Mouse (Mus musculus) lung, embryonic 14.5 days (tissue): ENCODE results near the gene Tomm5. TPM values are rescaled to one million over a fixed set of nuclear protein-coding genes. Genes with fewer than 3 reads are reported as not detected.
A peak's percentile ranks its signal among the peaks of the same experiment; 100 is the strongest.

ENCODE experiments used
- ATAC-seq: fragments of 200-750 bp; cut with Nextera tagmentation; 2 replicates; pipeline ENCODE4 v1.8.0; 2017; ENCODE audit warnings: mild to moderate bottlenecking, moderate TSS enrichment, moderate library complexity; ENCODE audit not compliant: insufficient read depth
- DNase-seq: peaks from one replicate; pipeline ENCODE4 v3.0.0-alpha.2; 2015
- H3K27ac ChIP-seq: fragments of 300-500 bp; sonication (generic); 2 replicates; pipeline ENCODE4 v1.5.1; 2014; ENCODE audit warnings: low read depth, mild to moderate bottlenecking, moderate library complexity
- H3K27me3 ChIP-seq: fragments of 300-500 bp; sonication (generic); 2 replicates; pipeline ENCODE4 v1.6.1; 2014; ENCODE audit warnings: low read length, control low read depth; ENCODE audit not compliant: insufficient read depth
- H3K36me3 ChIP-seq: fragments of 300-500 bp; sonication (generic); 2 replicates; pipeline ENCODE4 v1.6.1; 2014; ENCODE audit warnings: control low read depth; ENCODE audit not compliant: insufficient read depth
- H3K4me1 ChIP-seq: fragments of 300-500 bp; sonication (generic); 2 replicates; pipeline ENCODE4 v1.6.1; 2014; ENCODE audit warnings: antibody characterized with exemption, control low read depth; ENCODE audit not compliant: insufficient read depth
- H3K4me2 ChIP-seq: fragments of 300-500 bp; sonication (generic); 2 replicates; pipeline ENCODE4 v1.6.1; 2014; ENCODE audit warnings: mild to moderate bottlenecking
- H3K4me3 ChIP-seq: fragments of 300-500 bp; sonication (generic); 2 replicates; pipeline ENCODE4 v1.5.1; 2014; ENCODE audit warnings: low read depth, low read length
- H3K9ac ChIP-seq: fragments of 300-500 bp; sonication (generic); 2 replicates; pipeline ENCODE4 v1.6.1; 2014
- H3K9me3 ChIP-seq: fragments of 300-500 bp; sonication (generic); 2 replicates; pipeline ENCODE4 v1.6.1; 2016; ENCODE audit warnings: low read depth, low read length, control low read depth
- CTCF ChIP-seq: IDR thresholded peaks from 2 replicates; pipeline ENCODE4 v1.5.1; 2016; ENCODE audit warnings: antibody characterized with exemption, low read depth
- WGBS: fragments of 180-500 bp; shearing (Covaris S2); extraction: QIAGEN DNeasy Blood & Tissue Kit; methylation state at CpG from one replicate; pipeline ENCODE4 v1.1.7; 2014; 5-methylcytosine and 5-hydroxymethylcytosine counted together
- polyA plus RNA-seq: library from polyadenylated mRNA; unstranded; fragments of >200 nt; fragmentation: Nextera tagmentation; extraction: Ambion mirVana; gene quantifications from 2 replicates; pipeline ENCODE4 v1.2.1, GENCODE M21; 2014

Tomm5 gene
- polyA plus RNA-seq, 1 experiment from 2014 or later, result 213 TPM

DNA sequence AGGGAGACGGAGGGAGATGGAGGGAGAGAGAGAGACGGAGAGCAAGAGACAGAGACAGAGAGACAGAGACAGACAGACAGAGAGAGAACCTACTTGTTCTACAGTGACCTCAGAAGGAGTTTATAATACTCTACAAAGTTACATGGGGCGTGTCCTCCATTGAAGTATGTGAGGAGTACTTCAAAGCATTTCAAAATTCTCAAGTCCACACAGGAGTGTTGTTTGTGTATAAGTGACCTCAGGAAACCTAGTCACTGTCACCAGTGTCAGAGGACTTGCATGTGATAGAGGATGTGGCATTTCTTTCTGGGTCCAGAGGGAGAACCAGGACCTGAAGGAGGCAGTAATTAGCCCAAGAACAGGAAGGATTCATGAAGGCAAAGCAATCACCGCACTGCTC is 23.1 kb upstream of the Tomm5 start:
- no peak for TF ChIP-seq CTCF
- WGBS, result 53% methylated on average over 4 of the region's 4 CpGs
- ATAC-seq (no peak), DNase-seq (no peak)
- Histone ChIP-seq H3K27me3 (no peaks in the 10 kb centered on the region), H3K9ac (no peak overlapping the region), H3K4me3 (no peak overlapping the region), H3K27ac (no peak overlapping the region), H3K4me1 (no peaks in the 10 kb centered on the region), H3K4me2 (no peak overlapping the region), H3K36me3 (no peaks in the 10 kb centered on the region), H3K9me3 (no peaks in the 10 kb centered on the region)

- Histone ChIP-seq H3K36me3 (no peaks in the 10 kb centered on the region), H3K27ac (no peak overlapping the region), H3K9ac (no peak overlapping the region), H3K9me3 (no peaks in the 10 kb centered on the region), H3K4me2 (no peak overlapping the region), H3K4me1 (no peaks in the 10 kb centered on the region), H3K4me3 (no peak overlapping the region), H3K27me3 (no peaks in the 10 kb centered on the region)
- no peak for TF ChIP-seq CTCF
- no peak for ATAC-seq
- no peak for DNase-seq
- 75% methylated on average over 11 of the region's 11 CpGs for WGBS
Observed at GRCm38 (mm10) chr4:45121311-45121710, 13.4 kb upstream of the Tomm5 start.

DNA sequence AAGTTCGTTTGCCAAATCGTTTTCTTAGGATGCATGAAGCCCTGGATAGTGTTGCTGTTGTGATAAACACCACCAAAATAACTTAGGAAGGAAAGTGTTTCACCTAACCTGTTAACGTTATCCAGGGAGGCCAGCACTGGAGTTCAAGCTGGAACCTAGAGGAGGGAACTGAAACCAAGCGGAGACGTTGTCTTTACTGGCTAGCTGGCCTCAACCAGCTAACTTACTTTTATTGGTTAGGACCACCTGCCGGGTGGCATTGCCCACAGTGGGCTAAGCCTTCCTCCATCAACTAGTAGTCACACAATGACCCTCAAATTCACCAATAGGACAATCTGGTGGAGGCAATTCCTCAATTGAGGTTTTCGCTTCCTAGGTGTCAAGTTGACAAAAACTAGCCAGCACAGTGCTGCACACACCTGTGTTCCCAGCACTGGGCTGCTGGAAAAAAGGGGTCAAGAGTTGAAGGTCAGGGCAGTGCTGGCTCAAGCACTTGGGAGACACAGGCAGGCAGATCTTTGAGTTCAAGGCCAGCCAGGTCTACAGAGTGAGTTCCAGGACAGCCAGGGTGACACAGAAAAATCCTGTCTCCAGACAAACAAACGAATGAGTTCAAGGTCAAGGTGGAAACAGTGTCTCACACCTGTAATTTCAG is 669 bp upstream of the Tomm5 start:
- no peak; the same call in 1 of the 2 replicates for ATAC-seq
- Histone ChIP-seq H3K9ac (no peak overlapping the region), H3K4me3 (no peak overlapping the region), H3K36me3 (peaks cover 16% of the 10 kb centered on the region), H3K27me3 (no peaks in the 10 kb centered on the region), H3K9me3 (no peaks in the 10 kb centered on the region), H3K4me2 (peak overlapping the region; percentile 87), H3K4me1 (0 out of 2 replicates have a peak, but pooled peaks cover 3% of the 10 kb centered on the region), H3K27ac (no peak overlapping the region)
- TF ChIP-seq CTCF, result no peak
- WGBS, result 59% methylated on average over 8 of the region's 8 CpGs
- DNase-seq, result no peak

DNA sequence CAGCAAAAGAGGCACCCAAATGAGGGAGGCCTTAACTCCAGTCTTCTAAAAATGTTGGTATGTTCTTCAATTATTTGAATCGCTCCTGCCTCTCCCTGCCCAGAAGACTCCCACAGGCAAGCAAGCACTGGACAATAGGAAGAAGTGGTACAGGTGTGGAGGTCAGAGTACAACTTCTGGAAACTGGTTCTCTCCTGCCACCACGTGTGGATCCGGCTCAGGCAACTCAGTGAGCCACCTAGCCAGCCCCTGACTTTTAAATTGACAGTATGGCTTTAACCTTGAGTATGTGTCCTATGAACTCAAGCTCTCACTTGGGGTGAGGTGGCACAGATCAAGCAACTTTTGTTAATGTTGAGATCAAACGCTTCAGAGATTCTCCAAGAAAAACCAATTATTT is 848 bp downstream of the Tomm5 start:
- DNase-seq, result no peak
- Histone ChIP-seq H3K4me3 (peak overlapping the region; percentile 94), H3K4me2 (peak overlapping the region; percentile 87), H3K27me3 (no peaks in the 10 kb centered on the region), H3K4me1 (0 out of 2 replicates have a peak, but pooled peaks cover 3% of the 10 kb centered on the region), H3K9ac (peak overlapping the region; percentile 96), H3K9me3 (no peaks in the 10 kb centered on the region), H3K27ac (no peak overlapping the region), H3K36me3 (peaks cover 19% of the 10 kb centered on the region)
- TF ChIP-seq CTCF, result no peak
- 7% methylated on average over 4 of the region's 4 CpGs for WGBS
- ATAC-seq, result no peak

- 61% methylated on average over 5 of the region's 5 CpGs for WGBS
- TF ChIP-seq CTCF, result no peak
- Histone ChIP-seq H3K9ac (peak overlapping the region; percentile 96; the same call in 1 of the 2 replicates), H3K27me3 (no peaks in the 10 kb centered on the region), H3K4me2 (peak overlapping the region; percentile 87), H3K27ac (no peak overlapping the region), H3K36me3 (peaks cover 19% of the 10 kb centered on the region), H3K4me1 (0 out of 2 replicates have a peak, but pooled peaks cover 3% of the 10 kb centered on the region), H3K4me3 (peak overlapping the region; percentile 94; the same call in 1 of the 2 replicates), H3K9me3 (no peaks in the 10 kb centered on the region)
- ATAC-seq, result no peak
- DNase-seq, result no peak
Observed at GRCm38 (mm10) chr4:45106409-45106808, 1.5 kb downstream of the Tomm5 start.

DNA sequence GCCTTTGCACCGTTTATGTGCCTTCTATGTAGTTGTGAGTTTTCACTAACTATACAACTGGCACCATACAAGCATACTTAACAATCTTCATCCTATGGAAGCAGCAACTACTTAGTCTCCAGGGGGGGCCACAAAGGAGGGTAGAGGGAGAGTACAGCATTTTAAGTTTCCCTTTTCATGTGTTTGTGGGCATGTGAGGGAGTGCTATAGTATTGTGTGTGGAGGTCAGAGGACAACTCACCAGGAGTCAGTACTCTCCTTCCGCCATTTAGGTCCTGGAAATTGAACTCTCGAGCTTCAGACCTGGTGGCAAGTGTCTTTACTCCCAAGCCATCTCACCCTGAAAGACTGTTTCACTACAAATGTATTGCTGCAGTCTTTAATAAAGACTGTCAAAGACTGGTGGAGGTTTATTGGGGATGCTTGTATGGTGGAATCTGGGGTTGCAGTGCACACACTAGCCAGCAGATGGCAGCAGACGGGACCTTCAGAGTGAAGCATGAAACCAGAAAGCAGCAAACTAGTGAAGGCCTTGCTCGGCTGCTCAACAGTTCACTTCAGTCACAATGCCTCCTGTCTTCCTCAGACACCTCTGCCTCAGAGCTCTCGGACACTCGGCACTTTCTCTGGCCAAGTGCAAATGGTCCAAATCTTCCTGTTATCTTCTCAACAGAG is 10.6 kb downstream of the Tomm5 start:
- Histone ChIP-seq H3K4me3 (no peak overlapping the region), H3K27me3 (no peaks in the 10 kb centered on the region), H3K4me1 (no peaks in the 10 kb centered on the region), H3K36me3 (no peaks in the 10 kb centered on the region), H3K27ac (no peak overlapping the region), H3K9ac (no peak overlapping the region), H3K4me2 (no peak overlapping the region), H3K9me3 (no peaks in the 10 kb centered on the region)
- 17% methylated on average over 7 of the region's 7 CpGs for WGBS
- DNase-seq, result peak; percentile 92
- peak; percentile 95 for TF ChIP-seq CTCF
- ATAC-seq, result no peak

DNA sequence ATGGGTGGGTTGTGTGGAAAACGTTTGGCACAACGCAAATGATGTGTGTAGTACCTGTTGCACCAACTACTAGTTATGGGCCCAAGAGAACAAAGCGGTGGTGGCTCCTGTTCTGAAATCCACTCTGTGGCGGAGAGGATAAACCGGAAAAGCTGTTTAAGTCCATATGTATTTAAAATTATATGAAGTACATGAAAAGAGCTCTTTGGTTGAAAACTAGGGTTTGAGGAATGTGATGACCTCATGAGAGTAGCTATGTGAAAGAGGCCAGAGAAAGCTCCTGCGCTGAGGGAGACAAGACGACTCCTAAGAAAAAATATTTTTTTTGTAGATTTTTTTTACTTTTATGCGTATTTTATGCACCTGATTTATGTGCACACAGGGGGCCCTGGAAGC is 23.0 kb downstream of the Tomm5 start:
- H3K27me3 ChIP-seq, result no peaks in the 10 kb centered on the region
- peak overlapping the region; percentile 79 for H3K4me2 ChIP-seq
- no peaks in the 10 kb centered on the region for H3K36me3 ChIP-seq
- 28% methylated on average over 8 of the region's 8 CpGs for WGBS
- peaks cover 4% of the 10 kb centered on the region; the same call in 1 of the 2 replicates for H3K4me1 ChIP-seq
- H3K27ac ChIP-seq, result peak overlapping the region; percentile 84
- TF ChIP-seq CTCF, result no peak
- peak overlapping the region; percentile 84 for H3K4me3 ChIP-seq
- DNase-seq, result no peak
- peak overlapping the region; percentile 90 for H3K9ac ChIP-seq
- H3K9me3 ChIP-seq, result no peaks in the 10 kb centered on the region
- no peak for ATAC-seq
